Mouse (Mus musculus) small intestine, adult 2 months (tissue): Measurements from ENCODE around the gene Gbp6.
"Not testable (repeated sequence)": the region's sequence is repeated elsewhere in the genome, so short reads cannot be mapped to it uniquely, and the experiment has no call there.

Source experiments
- CTCF ChIP-seq: fragments of 200-500 bp; IDR thresholded peaks from 2 replicates; pipeline ENCODE4 v1.5.1; 2012; ENCODE audit warnings: low read depth, mild to moderate bottlenecking, control low read depth, inconsistent platforms, low read length, moderate library complexity, mixed read lengths; ENCODE audit not compliant: insufficient replicate concordance, insufficient read length; ENCODE audit errors: extremely low read depth
- POLR2A ChIP-seq: fragments of 200-500 bp; IDR thresholded peaks from 2 replicates; pipeline ENCODE4 v1.6.1; 2012; ENCODE audit warnings: low read depth, mild to moderate bottlenecking, control low read depth, inconsistent platforms, low read length, moderate library complexity

- not testable (repeated sequence) for TF ChIP-seq CTCF, POLR2A
Measured at GRCm38 (mm10) chr5:105238402-105238801, 55.1 kb downstream of the Gbp6 start.
